Mouse (Mus musculus): ENCODE results near the gene Taf1d. TPM values are rescaled to one million over a fixed set of nuclear protein-coding genes. Genes with fewer than 3 reads are reported as not detected.

The Taf1d gene
- 109 TPM for polyA plus RNA-seq (2014; fragmentation: Illumina TruSeq; extraction: RNeasy Lipid Tissue Mini Kit (QIAGEN cat#74804); ENCODE audit: low read depth, low replicate concordance)

GRCm38 (mm10) chr9:15305503-15306397, at the start of gene Taf1d:
TSS of gene Taf1d (plus strand) at chr9:15306214.

GRCm38 (mm10) chr9:15279649-15280490, 26.1 kb upstream of the Taf1d start, which contains the start of gene Med17:
TSS of gene Med17 (minus strand) at chr9:15279931.

GRCm38 (mm10) chr9:15306398-15307119, 545 bp downstream of the Taf1d start, which contains the start of gene 4931406C07Rik:
TSS of gene 4931406C07Rik (minus strand) at chr9:15306448.

GRCm38 (mm10) chr9:15357484-15358275, 51.7 kb downstream of the Taf1d start, which contains the start of gene Cep295:
TSS of gene Cep295 (minus strand) at chr9:15357788.

Other genes starting within 250 kb of the Taf1d start
- 2.9 TPM for gene Hephl1, start 194.1 kb upstream of the Taf1d start, polyA plus RNA-seq (2014; fragmentation: Illumina TruSeq; extraction: RNeasy Lipid Tissue Mini Kit (QIAGEN cat#74804); ENCODE audit: low read depth, low replicate concordance)
- 0.29 TPM for gene Vstm5, start 67.2 kb upstream of the Taf1d start, polyA plus RNA-seq (2014; fragmentation: Illumina TruSeq; extraction: RNeasy Lipid Tissue Mini Kit (QIAGEN cat#74804); ENCODE audit: low read depth, low replicate concordance)
- 60.7 TPM for gene Med17, start 26.3 kb upstream of the Taf1d start, polyA plus RNA-seq (2014; fragmentation: Illumina TruSeq; extraction: RNeasy Lipid Tissue Mini Kit (QIAGEN cat#74804); ENCODE audit: low read depth, low replicate concordance)
- gene 4931406C07Rik, start 234 bp downstream of the Taf1d start, polyA plus RNA-seq (2014; fragmentation: Illumina TruSeq; extraction: RNeasy Lipid Tissue Mini Kit (QIAGEN cat#74804); ENCODE audit: low read depth, low replicate concordance): 332 TPM
- gene Cep295, start 51.6 kb downstream of the Taf1d start, polyA plus RNA-seq (2014; fragmentation: Illumina TruSeq; extraction: RNeasy Lipid Tissue Mini Kit (QIAGEN cat#74804); ENCODE audit: low read depth, low replicate concordance): 32.8 TPM
- 6.1 TPM for gene Smco4, start 187.2 kb downstream of the Taf1d start, polyA plus RNA-seq (2014; fragmentation: Illumina TruSeq; extraction: RNeasy Lipid Tissue Mini Kit (QIAGEN cat#74804); ENCODE audit: low read depth, low replicate concordance)